Mouse (Mus musculus) heart, adult 2 months (tissue): ENCODE results near the gene Rbm18.

Source experiments
- CTCF ChIP-seq: fragments of 200-600 bp; IDR thresholded peaks from 2 replicates; pipeline ENCODE4 v1.8.1; 2022; ENCODE audit warnings: antibody characterized with exemption, mild to moderate bottlenecking, moderate library complexity
- POLR2A ChIP-seq: fragments of 200-500 bp; IDR thresholded peaks from 2 replicates; pipeline ENCODE4 v1.6.1; 2011; ENCODE audit warnings: mild to moderate bottlenecking, low read depth, low read length, control low read depth; ENCODE audit not compliant: insufficient read depth

DNA sequence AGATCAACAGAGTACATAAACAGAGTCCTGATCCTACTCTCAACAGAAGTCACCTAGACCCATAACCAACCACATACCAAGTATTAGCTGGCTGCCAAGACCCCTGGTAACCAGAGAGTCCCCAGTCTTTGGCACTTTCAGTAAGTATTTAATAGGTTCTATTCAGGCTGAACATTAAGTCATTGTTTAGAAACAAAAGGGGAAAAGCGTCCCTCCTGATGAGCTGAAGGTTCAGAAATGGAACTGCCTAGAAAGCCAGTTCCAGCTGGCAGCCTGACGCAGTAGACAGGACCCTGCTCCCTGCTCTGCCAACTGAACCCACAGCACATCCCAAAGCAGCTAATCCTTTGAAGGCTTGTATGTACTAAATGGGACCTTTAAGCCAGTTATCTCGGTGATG, 47.4 kb downstream of the Rbm18 start:
- no peak for TF ChIP-seq POLR2A
- no peak for TF ChIP-seq CTCF
